Mouse (Mus musculus): Measurements from ENCODE around the gene Elovl2.

- no peak for TF ChIP-seq CTCF (IDR thresholded peaks at IDR 0.05; ENCODE audit: control insufficient read depth, insufficient read depth, insufficient replicate concordance, low read depth, low read length)
- no peak for TF ChIP-seq POLR2A (IDR thresholded peaks at IDR 0.05; ENCODE audit: control insufficient read depth, low read depth, low read length)
Observed at GRCm38 (mm10) chr13:41232209-41232608, 12.0 kb upstream of the Elovl2 start.
